Mouse (Mus musculus): ENCODE data around the gene Nbeal2. TPM values are rescaled to one million over a fixed set of nuclear protein-coding genes. Genes with fewer than 3 reads are reported as not detected.

Nbeal2 gene
- total and polyA plus RNA-seq, 3 experiments = 9.3 to 17.2 TPM; not detected in 1

DNA sequence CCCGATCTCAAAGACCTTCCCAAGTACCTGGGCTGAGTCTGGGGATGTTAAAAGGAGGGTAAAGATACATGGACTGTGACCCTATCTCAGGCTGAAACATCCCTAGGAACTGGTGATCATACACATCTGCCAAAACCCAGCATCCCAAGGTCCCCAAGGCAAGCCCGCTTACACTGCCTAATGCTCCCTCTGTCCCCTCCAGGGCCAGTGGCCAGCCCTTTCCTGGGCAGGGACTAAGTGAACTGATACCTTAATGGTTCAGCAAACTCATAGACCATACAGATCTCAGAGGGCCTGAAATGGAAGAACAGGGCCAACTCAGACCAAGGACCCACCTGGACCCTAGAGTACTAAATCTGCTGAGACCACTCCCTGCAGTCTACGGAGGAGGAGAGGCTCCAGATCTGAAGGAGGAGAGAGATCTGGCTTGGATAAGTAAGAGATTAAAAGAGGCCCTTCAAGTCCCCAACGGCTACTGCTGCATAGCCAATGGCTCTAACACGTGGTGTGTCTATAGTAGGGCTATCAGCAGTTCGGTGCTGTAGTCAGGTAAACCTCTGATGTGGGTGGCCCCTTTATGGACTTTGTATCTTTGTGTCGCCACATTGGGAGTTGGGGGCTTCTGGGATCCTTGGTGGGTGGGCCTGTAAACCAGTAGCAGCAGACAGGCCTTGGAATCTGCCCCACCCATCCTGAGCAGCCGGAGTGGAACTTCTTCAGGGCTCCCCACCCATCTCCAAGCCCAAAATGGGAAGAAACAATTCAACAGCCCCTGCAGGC, 30.4 kb downstream of the Nbeal2 start:
- Histone ChIP-seq H3K4me1 (ENCODE audit: control insufficient read depth in 1 of 2, insufficient read depth in 2 of 2, low read length in 2 of 2) (no peaks in the 10 kb centered on the region), H3K79me2 (ENCODE audit: control insufficient read depth, insufficient read depth, low read length, poor library complexity) (no peaks in the 10 kb centered on the region), H3K27ac (ENCODE audit: control insufficient read depth, low read depth, low read length) (no peak overlapping the region), H3K36me3 (ENCODE audit: control insufficient read depth in 1 of 2, insufficient read depth in 2 of 2, low read length in 2 of 2) (no peaks in the 10 kb centered on the region; a peak in 1 of 4 replicates), H3K4me3 (ENCODE audit: control insufficient read depth in 1 of 2, insufficient read depth in 1 of 2, low read depth in 2 of 2, low read length in 2 of 2) (no peak overlapping the region), H3K9ac (ENCODE audit: control insufficient read depth, low read depth, low read length, poor library complexity, severe bottlenecking) (no peak overlapping the region), H3K27me3 (ENCODE audit: control insufficient read depth in 1 of 2, insufficient read depth in 2 of 2, low read length in 2 of 2) (no peaks in the 10 kb centered on the region), H3K9me3 (replicated peaks; ENCODE audit: insufficient read depth, low read length) (no peaks in the 10 kb centered on the region)
- TF ChIP-seq USF1 (IDR thresholded peaks at IDR 0.05; ENCODE audit: low read depth, low read length) (no peak), MAFK (IDR thresholded peaks at IDR 0.05; ENCODE audit: borderline replicate concordance, low read depth, low read length) (no peak), CHD1 (IDR thresholded peaks at IDR 0.05; ENCODE audit: low read depth, low read length) (no peak), GABPA (IDR thresholded peaks at IDR 0.05; ENCODE audit: low read depth, low read length) (no peak), MAZ (IDR thresholded peaks at IDR 0.05; ENCODE audit: low read depth, low read length) (no peak), RCOR1 (IDR thresholded peaks at IDR 0.05; ENCODE audit: low read depth, low read length) (no peak), E2F4 (IDR thresholded peaks at IDR 0.05; ENCODE audit: borderline replicate concordance, low read depth, low read length) (no peak), GATA1 (IDR thresholded peaks at IDR 0.05; ENCODE audit: low read depth, low read length) (no peak), NRF1 (IDR thresholded peaks at IDR 0.05; ENCODE audit: insufficient read depth, low read depth, low read length, poor library complexity, severe bottlenecking) (no peak), SMC3 (IDR thresholded peaks at IDR 0.05; ENCODE audit: low read depth, low read length) (no peak), MXI1 (IDR thresholded peaks at IDR 0.05; ENCODE audit: low read depth, low read length) (no peak), UBTF (IDR thresholded peaks at IDR 0.05; ENCODE audit: borderline replicate concordance, insufficient read depth, low read depth, low read length) (no peak), TBP (IDR thresholded peaks at IDR 0.05; ENCODE audit: low read depth, low read length) (no peak)
- no peak for DNase-seq (ENCODE audit: low read depth, low spot score)

DNA sequence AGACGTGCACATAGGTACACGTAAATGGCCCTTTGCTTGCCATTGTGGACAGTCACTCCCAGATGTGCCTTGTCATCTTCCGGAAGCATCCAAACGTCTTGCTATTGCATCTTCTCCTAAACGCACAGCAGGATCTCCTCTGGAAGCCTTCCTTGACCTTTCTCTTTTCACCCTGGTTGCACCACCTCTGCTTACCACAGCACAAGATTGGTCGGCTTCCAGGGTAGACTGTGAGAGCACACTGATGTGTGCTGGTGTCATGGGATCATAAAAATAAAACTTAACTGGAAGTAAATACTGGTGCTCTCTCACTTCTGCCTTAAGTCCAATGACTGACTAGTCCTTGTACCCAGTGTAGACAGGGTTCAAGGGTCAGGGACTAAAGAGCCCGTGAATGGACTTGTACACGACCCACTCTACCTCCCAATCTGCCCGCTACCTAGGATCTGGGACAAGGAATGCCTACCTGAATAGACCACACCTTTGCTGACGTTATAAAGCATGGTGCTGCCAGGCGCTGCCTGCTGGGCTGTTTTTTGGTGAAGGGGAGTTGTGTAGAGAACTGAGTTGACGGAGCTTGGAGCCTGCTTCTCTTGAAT, 31.2 kb downstream of the Nbeal2 start:
- Histone ChIP-seq H3K9me3 (replicated peaks; ENCODE audit: insufficient read depth, low read length) (no peaks in the 10 kb centered on the region), H3K4me1 (ENCODE audit: control insufficient read depth in 1 of 2, insufficient read depth in 2 of 2, low read length in 2 of 2) (no peaks in the 10 kb centered on the region), H3K27me3 (ENCODE audit: control insufficient read depth in 1 of 2, insufficient read depth in 2 of 2, low read length in 2 of 2) (no peaks in the 10 kb centered on the region), H3K36me3 (ENCODE audit: control insufficient read depth in 1 of 2, insufficient read depth in 2 of 2, low read length in 2 of 2) (peaks cover 0 to under 1% of the 10 kb centered on the region in 2 experiments; a peak in 1 of 4 replicates), H3K9ac (ENCODE audit: control insufficient read depth, low read depth, low read length, poor library complexity, severe bottlenecking) (no peak overlapping the region), H3K27ac (ENCODE audit: control insufficient read depth, low read depth, low read length) (no peak overlapping the region), H3K4me3 (ENCODE audit: control insufficient read depth in 1 of 2, insufficient read depth in 1 of 2, low read depth in 2 of 2, low read length in 2 of 2) (no peak overlapping the region), H3K79me2 (ENCODE audit: control insufficient read depth, insufficient read depth, low read length, poor library complexity) (no peaks in the 10 kb centered on the region)
- DNase-seq (ENCODE audit: low read depth, low spot score) = no peak
- TF ChIP-seq CTCF (IDR thresholded peaks at IDR 0.05 in 2 of 3, conservative IDR thresholded peaks at IDR 0.05 in 1 of 3; ENCODE audit: control insufficient read depth in 1 of 3, insufficient read depth in 1 of 3, low read depth in 2 of 3, low read length in 3 of 3, poor library complexity in 1 of 3, severe bottlenecking in 1 of 3) (no peak), MXI1 (IDR thresholded peaks at IDR 0.05; ENCODE audit: low read depth, low read length) (no peak), MYC (IDR thresholded peaks at IDR 0.05; ENCODE audit: low read depth, low read length) (no peak), ZC3H11A (IDR thresholded peaks at IDR 0.05; ENCODE audit: low read depth, low read length) (no peak), EP300 (IDR thresholded peaks at IDR 0.05; ENCODE audit: low read depth in 1 of 2, low read length in 2 of 2) (no peak), TBP (IDR thresholded peaks at IDR 0.05; ENCODE audit: low read depth, low read length) (no peak), ZKSCAN1 (IDR thresholded peaks at IDR 0.05; ENCODE audit: low read depth, low read length) (no peak), MAFK (IDR thresholded peaks at IDR 0.05; ENCODE audit: borderline replicate concordance, low read depth, low read length) (no peak), ZNF384 (IDR thresholded peaks at IDR 0.05; ENCODE audit: low read depth, low read length) (no peak), SMC3 (IDR thresholded peaks at IDR 0.05; ENCODE audit: low read depth, low read length) (no peak), MEF2A (IDR thresholded peaks at IDR 0.05; ENCODE audit: extremely low read depth, insufficient replicate concordance, low read depth, low read length, poor library complexity, severe bottlenecking) (no peak)
